Mouse (Mus musculus): ENCODE data around the gene Elovl3.

GRCm38 (mm10) chr19:46110214-46110613 lies 21.5 kb upstream of the Elovl3 start:
- TF ChIP-seq GATA1 (IDR thresholded peaks at IDR 0.05; ENCODE audit: low read length) (no peak), TAL1 (IDR thresholded peaks at IDR 0.05; ENCODE audit: low read length) (no peak)
